Mouse (Mus musculus) heart, embryonic 12.5 days (tissue): ENCODE measurements around the gene Bace2. TPM values are rescaled to one million over a fixed set of nuclear protein-coding genes. Genes with fewer than 3 reads are reported as not detected.

ENCODE experiments used
- ATAC-seq: fragments of 200-750 bp; cut with Nextera tagmentation; 2 replicates; pipeline ENCODE4 v1.8.0; 2017; ENCODE audit warnings: moderate TSS enrichment, moderate library complexity; ENCODE audit not compliant: insufficient number of reproducible peaks, low FRiP score
- H3K27ac ChIP-seq: fragments of 300-500 bp; sonication (generic); 2 replicates; pipeline ENCODE4 v1.5.1; 2016; ENCODE audit warnings: mild to moderate bottlenecking, moderate library complexity; ENCODE audit not compliant: poor library complexity, severe bottlenecking
- H3K27me3 ChIP-seq: fragments of 300-500 bp; sonication (generic); replicated peaks from 2 replicates; pipeline ENCODE4 v1.6.1; 2016; ENCODE audit warnings: mild to moderate bottlenecking, moderate library complexity
- H3K36me3 ChIP-seq: fragments of 300-500 bp; sonication (generic); 2 replicates; pipeline ENCODE4 v1.6.1; 2016; ENCODE audit warnings: mild to moderate bottlenecking, moderate library complexity
- H3K4me1 ChIP-seq: fragments of 300-500 bp; sonication (generic); replicated peaks from 2 replicates; pipeline ENCODE4 v1.6.1; 2016; ENCODE audit warnings: mild to moderate bottlenecking
- H3K4me2 ChIP-seq: fragments of 300-500 bp; sonication (generic); 2 replicates; pipeline ENCODE4 v1.6.1; 2016; ENCODE audit warnings: mild to moderate bottlenecking, moderate library complexity
- H3K4me3 ChIP-seq: fragments of 300-500 bp; sonication (generic); 2 replicates; pipeline ENCODE4 v1.5.1; 2016; ENCODE audit warnings: mild to moderate bottlenecking
- H3K9ac ChIP-seq: fragments of 300-500 bp; sonication (generic); 2 replicates; pipeline ENCODE4 v1.6.1; 2016; ENCODE audit warnings: mild to moderate bottlenecking, moderate library complexity
- H3K9me3 ChIP-seq: fragments of 300-500 bp; sonication (generic); replicated peaks from 2 replicates; pipeline ENCODE4 v1.6.1; 2016; ENCODE audit warnings: mild to moderate bottlenecking, moderate library complexity
- WGBS: fragments of 180-500 bp; shearing (Covaris S2); methylation state at CpG from one replicate; pipeline ENCODE4 v1.1.7; 2016; 5-methylcytosine and 5-hydroxymethylcytosine counted together
- polyA plus RNA-seq: library from polyadenylated mRNA; unstranded; fragments of >200 nt; fragmentation: Nextera tagmentation; extraction: Ambion mirVana; gene quantifications from 2 replicates; pipeline ENCODE4 v1.2.1, GENCODE M21; 2016

Bace2 gene
- polyA plus RNA-seq, result 61.0 and 66.2 TPM in 2 replicates

GRCm38 (mm10) chr16:97356499-97357187, at the start of gene Bace2:
TSS of gene Bace2 (plus strand) at chr16:97356742.
- Histone ChIP-seq H3K9ac (peak within 1 kb of the TSS; percentile 81), H3K9me3 (no peaks in the 10 kb centered on the region), H3K4me1 (peaks cover 30% of the 10 kb centered on the region), H3K4me2 (peak within 1 kb of the TSS; percentile 99), H3K4me3 (peak within 1 kb of the TSS; percentile 82), H3K36me3 (no peaks in the 10 kb centered on the region), H3K27me3 (0 out of 2 replicates have a peak, but pooled peaks cover 8% of the 10 kb centered on the region), H3K27ac (0 out of 2 replicates have a peak within 1 kb of the TSS, but pooled peaks have one; percentile 26)
- peak; percentile 86 for ATAC-seq
- WGBS, result 1% methylated on average over 56 of the region's 58 CpGs

DNA sequence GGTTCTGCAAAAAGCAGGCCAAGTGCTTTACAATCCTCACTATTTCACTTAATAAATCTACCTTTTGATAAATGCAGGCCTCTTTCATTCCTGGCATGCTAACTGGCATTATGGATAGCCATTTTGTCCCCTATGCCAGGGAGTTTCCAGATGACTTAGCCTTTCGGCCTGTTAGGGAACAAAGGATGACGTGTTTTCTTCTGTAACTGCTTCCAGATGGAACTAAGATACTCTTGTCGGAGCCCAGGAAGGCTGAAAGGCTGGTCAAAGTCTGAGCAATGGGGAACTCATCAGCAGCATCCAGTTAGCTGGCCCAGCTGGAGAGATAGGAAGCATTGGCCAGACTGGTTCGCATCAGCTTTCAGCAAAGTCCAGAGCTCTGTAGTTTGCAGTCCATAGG, 48.9 kb upstream of the Bace2 start:
- no peaks in the 10 kb centered on the region for H3K27me3 ChIP-seq
- no peak for ATAC-seq
- H3K4me1 ChIP-seq, result peaks cover 10% of the 10 kb centered on the region
- no peak overlapping the region for H3K4me3 ChIP-seq
- no peak overlapping the region for H3K4me2 ChIP-seq
- no peak overlapping the region for H3K27ac ChIP-seq
- WGBS, result 59% methylated on average over 4 of the region's 4 CpGs
- no peak overlapping the region for H3K9ac ChIP-seq
- no peaks in the 10 kb centered on the region; the same call in 1 of the 2 replicates for H3K9me3 ChIP-seq
- H3K36me3 ChIP-seq, result no peaks in the 10 kb centered on the region

GRCm38 (mm10) chr16:97309796-97310569, 46.6 kb upstream of the Bace2 start:
- Histone ChIP-seq H3K36me3 (no peaks in the 10 kb centered on the region), H3K9me3 (no peaks in the 10 kb centered on the region; the same call in 1 of the 2 replicates), H3K4me1 (peaks cover 16% of the 10 kb centered on the region), H3K4me3 (no peak overlapping the region), H3K9ac (no peak overlapping the region), H3K27ac (peak overlapping the region; percentile 22; the same call in 1 of the 2 replicates), H3K27me3 (no peaks in the 10 kb centered on the region), H3K4me2 (no peak overlapping the region)
- WGBS, result 61% methylated on average over 4 of the region's 4 CpGs
- 0 out of 2 replicates have a peak, but pooled peaks have one; percentile 34 for ATAC-seq

DNA sequence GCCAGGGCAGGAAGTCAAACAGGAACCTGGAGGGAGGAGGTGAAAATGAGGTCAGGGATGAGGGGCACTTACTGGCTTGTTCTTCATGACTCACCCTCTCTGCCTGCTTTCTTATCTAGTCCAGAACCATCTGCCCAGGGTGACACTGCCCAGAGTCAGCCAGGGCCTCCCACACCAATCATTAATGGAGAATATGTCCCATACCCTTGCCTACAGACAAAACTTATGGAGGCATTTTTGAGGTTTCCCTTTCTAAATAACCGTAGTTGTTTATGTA, 46.0 kb upstream of the Bace2 start:
- ATAC-seq, result peak; percentile 82

DNA sequence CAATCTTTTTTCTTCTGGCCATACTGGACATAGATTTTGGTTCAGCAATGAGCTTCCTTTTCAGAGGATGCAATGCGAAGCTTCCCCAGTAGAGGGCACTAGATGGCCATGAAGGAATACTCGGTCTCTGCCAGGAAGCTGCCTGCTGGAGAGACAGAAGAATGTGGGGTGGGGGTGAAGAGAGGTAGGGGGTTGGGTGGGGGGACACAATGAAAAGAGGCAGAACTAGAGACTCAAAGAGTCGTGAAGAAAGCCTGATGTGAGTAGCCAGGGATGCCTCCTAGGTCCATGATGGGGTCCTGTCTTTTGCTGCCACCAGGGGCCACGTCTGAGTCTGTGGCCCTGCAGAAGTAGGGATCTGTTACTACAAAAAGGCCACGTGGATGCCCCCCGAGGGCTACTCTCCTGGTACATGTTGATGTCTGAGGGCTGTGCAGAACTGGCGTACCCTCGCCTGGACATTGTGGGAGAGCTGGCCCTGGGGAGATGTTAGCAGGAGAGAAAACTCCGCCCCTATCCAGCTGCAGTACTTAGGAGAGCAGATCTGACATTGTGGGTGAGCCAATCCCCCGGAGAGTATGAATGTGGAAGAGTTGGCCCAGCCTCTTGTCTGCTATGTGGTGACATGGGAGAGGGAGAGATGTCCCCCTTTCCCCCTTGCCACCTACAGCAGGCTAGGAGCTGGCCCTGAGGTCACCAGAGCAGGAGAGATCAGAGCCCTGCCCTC, 43.4 kb upstream of the Bace2 start:
- no peak overlapping the region for H3K27ac ChIP-seq
- no peak overlapping the region for H3K4me2 ChIP-seq
- peaks cover 16% of the 10 kb centered on the region for H3K4me1 ChIP-seq
- H3K9me3 ChIP-seq, result no peaks in the 10 kb centered on the region
- peak; percentile 44; the same call in 1 of the 2 replicates for ATAC-seq
- WGBS, result 26% methylated on average over 10 of the region's 10 CpGs
- no peak overlapping the region for H3K4me3 ChIP-seq
- no peaks in the 10 kb centered on the region for H3K36me3 ChIP-seq
- H3K27me3 ChIP-seq, result no peaks in the 10 kb centered on the region
- no peak overlapping the region for H3K9ac ChIP-seq

More for the DNA sequence above, 46.0 kb upstream of the Bace2 start:
- 49% methylated on average over 1 of the region's 1 CpGs for WGBS
- Histone ChIP-seq H3K9me3 (no peaks in the 10 kb centered on the region; the same call in 1 of the 2 replicates), H3K4me2 (no peak overlapping the region), H3K36me3 (no peaks in the 10 kb centered on the region), H3K9ac (no peak overlapping the region), H3K4me3 (no peak overlapping the region), H3K27ac (no peak overlapping the region), H3K4me1 (peaks cover 16% of the 10 kb centered on the region), H3K27me3 (no peaks in the 10 kb centered on the region)

GRCm38 (mm10) chr16:97321576-97321975, 35.0 kb upstream of the Bace2 start:
- Histone ChIP-seq H3K27me3 (no peaks in the 10 kb centered on the region; the same call in 1 of the 2 replicates), H3K36me3 (no peaks in the 10 kb centered on the region), H3K9ac (no peak overlapping the region), H3K4me2 (no peak overlapping the region), H3K9me3 (no peaks in the 10 kb centered on the region), H3K4me1 (no peaks in the 10 kb centered on the region), H3K27ac (no peak overlapping the region), H3K4me3 (no peak overlapping the region)
- 74% methylated on average over 3 of the region's 3 CpGs for WGBS
- no peak for ATAC-seq

DNA sequence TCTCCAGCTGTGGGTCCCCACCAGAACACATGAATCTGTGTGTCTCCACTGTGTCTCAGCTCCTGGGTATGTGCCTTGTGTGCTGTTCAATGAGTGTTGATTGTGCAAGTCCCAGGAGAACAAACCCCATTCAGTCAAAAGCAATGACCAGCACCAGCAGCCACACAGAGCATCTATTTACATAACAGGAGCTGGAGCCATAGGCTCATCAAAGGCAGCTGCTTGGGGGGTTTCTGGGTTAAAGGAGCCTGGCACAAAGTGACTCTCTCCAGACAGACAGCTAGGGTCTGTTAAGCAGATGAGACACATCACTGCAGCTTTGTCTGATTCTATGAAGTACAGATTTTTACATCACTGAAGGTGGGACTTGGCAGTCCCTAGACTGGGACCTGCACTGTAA, 33.9 kb upstream of the Bace2 start:
- Histone ChIP-seq H3K4me3 (no peak overlapping the region), H3K9me3 (no peaks in the 10 kb centered on the region), H3K27me3 (no peaks in the 10 kb centered on the region; the same call in 1 of the 2 replicates), H3K4me1 (no peaks in the 10 kb centered on the region), H3K9ac (no peak overlapping the region), H3K4me2 (no peak overlapping the region), H3K27ac (no peak overlapping the region), H3K36me3 (no peaks in the 10 kb centered on the region)
- ATAC-seq, result no peak

DNA sequence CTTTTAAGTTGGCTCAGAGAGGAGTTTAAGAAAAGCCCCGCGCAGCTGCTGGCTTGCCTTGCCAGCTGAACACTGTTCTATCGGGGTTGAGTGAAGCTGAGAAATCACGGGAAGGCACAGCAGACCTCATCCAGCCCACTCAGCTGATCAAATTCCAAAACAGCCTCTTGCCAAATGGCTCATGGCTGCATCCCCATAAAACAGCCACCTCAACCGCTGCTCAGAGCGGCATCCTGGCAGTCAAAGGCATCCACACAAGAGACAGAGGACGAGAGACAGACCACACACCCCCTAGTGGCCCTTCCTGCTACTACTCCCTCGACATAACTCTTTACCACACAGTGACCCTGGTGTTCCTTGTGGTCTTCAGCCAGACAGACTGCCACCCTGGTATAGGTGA, 30.6 kb upstream of the Bace2 start:
- ATAC-seq, result no peak
- WGBS, result 36% methylated on average over 8 of the region's 8 CpGs
- no peak overlapping the region for H3K4me2 ChIP-seq

DNA sequence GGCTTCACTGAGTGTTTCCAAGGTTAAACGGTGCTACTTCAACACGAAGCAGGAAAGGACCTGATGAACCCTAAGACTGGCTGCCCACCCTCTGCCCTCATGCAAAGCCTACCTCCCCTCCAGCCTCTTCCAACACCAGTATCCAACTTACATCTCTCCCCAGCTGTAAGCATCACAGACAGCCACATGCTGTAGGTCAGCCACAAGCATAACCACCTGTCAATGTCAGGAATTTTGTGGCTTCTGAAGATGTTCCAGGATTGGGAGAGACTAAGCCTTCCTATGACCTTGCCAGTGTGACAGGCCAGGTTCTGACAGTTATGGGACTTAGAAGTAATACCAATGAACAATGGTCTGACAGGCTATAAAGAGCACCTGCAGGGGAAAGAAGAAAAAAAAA, 27.9 kb upstream of the Bace2 start:
- no peak for ATAC-seq
- H3K27ac ChIP-seq, result no peak overlapping the region
- H3K4me1 ChIP-seq, result no peaks in the 10 kb centered on the region

More for the DNA sequence above, 30.6 kb upstream of the Bace2 start:
- H3K4me1 ChIP-seq, result no peaks in the 10 kb centered on the region
- no peaks in the 10 kb centered on the region; the same call in 1 of the 2 replicates for H3K27me3 ChIP-seq
- no peak overlapping the region for H3K27ac ChIP-seq
- no peaks in the 10 kb centered on the region for H3K9me3 ChIP-seq
- H3K9ac ChIP-seq, result no peak overlapping the region
- no peaks in the 10 kb centered on the region for H3K36me3 ChIP-seq
- no peak overlapping the region for H3K4me3 ChIP-seq

DNA sequence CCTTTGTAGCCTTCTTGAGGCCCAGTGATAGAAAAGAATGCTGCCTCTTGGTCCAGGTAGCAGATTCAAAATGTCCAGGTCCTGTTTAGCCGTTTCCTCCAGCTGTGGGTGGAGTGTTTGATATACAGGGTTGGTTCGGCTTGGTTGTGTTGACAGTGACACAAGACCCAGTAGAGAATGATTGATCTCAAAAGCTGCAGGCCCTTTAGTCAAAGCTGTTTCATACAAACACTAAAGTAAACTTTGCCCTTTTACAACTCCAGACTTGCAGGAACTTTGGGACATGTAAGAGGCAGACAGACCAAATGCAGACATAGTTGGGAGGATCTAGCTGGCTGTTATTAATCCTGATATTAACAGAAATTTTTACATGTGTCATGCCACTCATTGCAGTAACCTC, 3.5 kb upstream of the Bace2 start:
- no peak overlapping the region for H3K27ac ChIP-seq
- peaks cover 6% of the 10 kb centered on the region for H3K4me1 ChIP-seq
- H3K4me2 ChIP-seq, result no peak overlapping the region
- no peaks in the 10 kb centered on the region for H3K9me3 ChIP-seq
- ATAC-seq, result no peak
- H3K4me3 ChIP-seq, result no peak overlapping the region
- H3K9ac ChIP-seq, result no peak overlapping the region
- no peaks in the 10 kb centered on the region for H3K36me3 ChIP-seq
- WGBS, result 78% methylated on average over 2 of the region's 2 CpGs
- 0 out of 2 replicates have a peak, but pooled peaks cover 4% of the 10 kb centered on the region for H3K27me3 ChIP-seq

More for the DNA sequence above, 27.9 kb upstream of the Bace2 start:
- H3K4me2 ChIP-seq, result no peak overlapping the region
- no peak overlapping the region for H3K9ac ChIP-seq
- no peak overlapping the region for H3K4me3 ChIP-seq
- whole genome bisulfite sequencing, result 68% methylated on average over 2 of the region's 2 CpGs
- H3K27me3 ChIP-seq, result no peaks in the 10 kb centered on the region; the same call in 1 of the 2 replicates
- no peaks in the 10 kb centered on the region for H3K36me3 ChIP-seq
- no peaks in the 10 kb centered on the region for H3K9me3 ChIP-seq

DNA sequence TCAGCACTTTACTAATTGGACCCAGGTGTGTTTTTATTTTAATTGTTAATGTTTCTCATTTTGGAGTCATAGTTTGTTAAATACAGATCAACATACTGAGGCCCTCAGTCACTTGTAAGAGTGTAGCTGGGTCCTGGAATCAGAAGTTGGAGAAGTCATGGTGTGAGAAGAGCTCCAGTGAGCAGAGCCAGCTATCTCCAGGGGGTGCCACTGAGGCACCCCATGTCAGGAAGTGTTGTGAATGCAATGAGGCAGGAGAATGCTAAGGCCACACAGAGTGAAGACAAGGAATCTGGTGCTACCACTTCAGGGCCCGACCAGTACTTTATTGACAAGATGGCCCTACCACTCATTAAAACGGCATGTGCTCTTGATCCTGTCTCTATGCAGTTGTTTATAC, 1.9 kb upstream of the Bace2 start:
- ATAC-seq, result no peak
- Histone ChIP-seq H3K4me3 (no peak overlapping the region), H3K4me1 (peaks cover 19% of the 10 kb centered on the region), H3K27ac (no peak overlapping the region), H3K4me2 (no peak overlapping the region), H3K9ac (no peak overlapping the region), H3K27me3 (0 out of 2 replicates have a peak, but pooled peaks cover 8% of the 10 kb centered on the region), H3K36me3 (no peaks in the 10 kb centered on the region), H3K9me3 (no peaks in the 10 kb centered on the region)
- WGBS, result 66% methylated on average over 2 of the region's 2 CpGs
